Mouse (Mus musculus) C2C12 (cell line): ENCODE measurements around the gene Parp8.

ENCODE experiments used
- CEBPB ChIP-seq: IDR thresholded peaks from one replicate; pipeline ENCODE4 v1.6.1; 2011; ENCODE audit warnings: low read depth, mild to moderate bottlenecking, control low read depth, moderate library complexity
- CTCF ChIP-seq: IDR thresholded peaks from one replicate; pipeline ENCODE4 v1.5.1; 2011; ENCODE audit not compliant: control insufficient read depth, insufficient read depth, insufficient read length
- FOSL1 ChIP-seq: IDR thresholded peaks from one replicate; pipeline ENCODE4 v1.8.0; 2011; ENCODE audit warnings: mild to moderate bottlenecking, low read length; ENCODE audit not compliant: poor library complexity, insufficient read depth, severe bottlenecking
- MAX ChIP-seq: IDR thresholded peaks from one replicate; pipeline ENCODE4 v1.6.1; 2011; ENCODE audit warnings: mild to moderate bottlenecking, control low read depth
- MYOD1 ChIP-seq: IDR thresholded peaks from one replicate; pipeline ENCODE4 v1.6.1; 2011; ENCODE audit warnings: low read depth; ENCODE audit not compliant: control insufficient read depth, insufficient read length
- MYOG ChIP-seq: IDR thresholded peaks from one replicate; pipeline ENCODE4 v1.6.1; 2011; ENCODE audit not compliant: control insufficient read depth, insufficient read length; ENCODE audit errors: extremely low read depth
- USF1 ChIP-seq: IDR thresholded peaks from one replicate; pipeline ENCODE4 v1.6.1; 2011; ENCODE audit warnings: low read depth, mild to moderate bottlenecking, control low read depth, moderate library complexity

DNA sequence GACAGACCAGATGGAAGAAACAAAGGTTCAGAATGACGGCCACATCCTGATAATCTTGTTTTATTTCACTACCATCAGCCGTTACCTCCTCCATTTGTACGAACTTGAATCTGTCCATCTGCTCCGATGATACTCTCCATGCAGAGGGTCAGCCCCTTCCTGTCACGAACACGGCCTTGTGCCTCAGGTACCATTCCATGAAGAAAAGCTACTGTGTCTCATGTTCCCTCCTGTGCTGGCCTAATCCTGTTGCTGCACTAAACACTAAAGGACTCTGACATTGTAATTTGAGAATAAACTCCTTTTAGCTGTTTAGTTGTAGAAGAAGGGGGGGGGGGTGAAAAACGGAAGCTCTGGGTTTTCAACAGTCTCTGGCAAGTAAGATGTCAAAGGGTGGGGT lies 33.8 kb downstream of the Parp8 start:
- TF ChIP-seq CTCF (no peak), USF1 (no peak), MYOG (no peak), MAX (no peak), MYOD1 (no peak), FOSL1 (no peak), CEBPB (no peak)
